Mouse (Mus musculus) CH12.LX (cell line): ENCODE results near the gene Psmb8. TPM values are rescaled to one million over a fixed set of nuclear protein-coding genes. Genes with fewer than 3 reads are reported as not detected.

Source experiments
- DNase-seq: peaks from one replicate; pipeline ENCODE4 v3.0.0-alpha.2; 2013; ENCODE audit errors: extremely low read depth
- H3K27ac ChIP-seq: 2 replicates; pipeline ENCODE4 v1.5.1; 2012; ENCODE audit warnings: low read depth, mild to moderate bottlenecking, control low read depth, moderate library complexity; ENCODE audit not compliant: insufficient read depth
- H3K27me3 ChIP-seq: replicated peaks from 2 replicates; pipeline ENCODE3; 2012; ENCODE audit warnings: inconsistent platforms
- H3K36me3 ChIP-seq, 2 experiments: replicated peaks in 1 of 2; 2 replicates each; pipeline versions ENCODE3 to v1.6.1; 2012; ENCODE audit warnings: inconsistent platforms in 1 of 2, low read length in 1 of 2, mild to moderate bottlenecking in 1 of 2, mixed read lengths in 1 of 2, moderate library complexity in 1 of 2; ENCODE audit not compliant: control insufficient read depth in 1 of 2, insufficient read depth in 1 of 2
- H3K4me1 ChIP-seq, 2 experiments: 2 replicates each; pipeline ENCODE4 v1.6.1; 2012; ENCODE audit warnings: inconsistent platforms in 1 of 2, moderate library complexity in 1 of 2; ENCODE audit not compliant: insufficient read depth in 2 of 2, control insufficient read depth in 1 of 2
- H3K4me2 ChIP-seq: 2 replicates; pipeline ENCODE4 v1.6.1; 2012; ENCODE audit warnings: low read depth, mild to moderate bottlenecking, control low read depth; ENCODE audit not compliant: poor library complexity, insufficient read depth, severe bottlenecking
- H3K4me3 ChIP-seq, 3 experiments: fragments of 150-350 bp in 1 of 3; sonication (generic) in 1 of 3; replicated peaks in 1 of 3; 2 replicates each; pipeline versions ENCODE3 to v1.5.1; 2011 to 2012; ENCODE audit warnings: low read depth in 2 of 3, low read length in 2 of 3, mild to moderate bottlenecking in 2 of 3, moderate library complexity in 2 of 3, control low read depth in 1 of 3, improper control_type of control experiment in 1 of 3, inconsistent platforms in 1 of 3, mixed read lengths in 1 of 3; ENCODE audit not compliant: poor library complexity in 1 of 3
- H3K79me2 ChIP-seq: replicated peaks from 2 replicates; pipeline ENCODE4 v1.6.1; 2012; ENCODE audit warnings: mild to moderate bottlenecking, moderate library complexity; ENCODE audit not compliant: control insufficient read depth, poor library complexity, insufficient read depth, severe bottlenecking; ENCODE audit errors: extremely low read depth
- H3K9ac ChIP-seq: 2 replicates; pipeline ENCODE4 v1.6.1; 2012; ENCODE audit warnings: low read depth, mild to moderate bottlenecking, control low read depth, moderate library complexity; ENCODE audit not compliant: insufficient read depth
- H3K9me3 ChIP-seq: replicated peaks from 2 replicates; pipeline ENCODE3; 2012; ENCODE audit warnings: low read length, inconsistent platforms, mixed read lengths
- CHD1 ChIP-seq: IDR thresholded peaks from 2 replicates; pipeline ENCODE4 v1.6.1; 2012; ENCODE audit warnings: low read depth, low read length, improper control_type of control experiment, inconsistent platforms
- CHD2 ChIP-seq: IDR thresholded peaks from 2 replicates; pipeline ENCODE4 v1.6.1; 2011; ENCODE audit warnings: low read length, improper control_type of control experiment
- CTCF ChIP-seq, 2 experiments: IDR thresholded peaks in 1 of 2; conservative IDR thresholded peaks in 1 of 2; 2 replicates each; pipeline ENCODE4 v1.5.1; 2011 to 2012; ENCODE audit warnings: low read depth in 2 of 2, low read length in 2 of 2, improper control_type of control experiment in 1 of 2, inconsistent platforms in 1 of 2, mild to moderate bottlenecking in 1 of 2, moderate library complexity in 1 of 2
- ETS1 ChIP-seq: conservative IDR thresholded peaks from 2 replicates; pipeline ENCODE4 v1.6.1; 2012; ENCODE audit warnings: low read depth, mild to moderate bottlenecking, inconsistent platforms, low read length, improper control_type of control experiment, moderate library complexity
- JUN ChIP-seq: IDR thresholded peaks from 2 replicates; pipeline ENCODE4 v1.6.1; 2011; ENCODE audit warnings: low read depth, mild to moderate bottlenecking, low read length, improper control_type of control experiment, moderate library complexity; ENCODE audit not compliant: insufficient read depth
- JUND ChIP-seq: conservative IDR thresholded peaks from 2 replicates; pipeline ENCODE4 v1.6.1; 2011; ENCODE audit warnings: low read depth, low read length, improper control_type of control experiment
- KAT2A ChIP-seq: IDR thresholded peaks from 2 replicates; pipeline ENCODE4 v1.6.1; 2012; ENCODE audit warnings: low read length, improper control_type of control experiment, inconsistent platforms; ENCODE audit not compliant: insufficient replicate concordance
- MAFK ChIP-seq: IDR thresholded peaks from 2 replicates; pipeline ENCODE4 v1.6.1; 2011; ENCODE audit warnings: low read length, improper control_type of control experiment; ENCODE audit not compliant: insufficient replicate concordance
- MAX ChIP-seq: IDR thresholded peaks from 2 replicates; pipeline ENCODE4 v1.6.1; 2011; ENCODE audit warnings: low read length, improper control_type of control experiment
- MAZ ChIP-seq: IDR thresholded peaks from 2 replicates; pipeline ENCODE4 v1.6.1; 2012; ENCODE audit warnings: low read depth, mild to moderate bottlenecking, inconsistent platforms, low read length, improper control_type of control experiment, moderate library complexity
- MXI1 ChIP-seq: IDR thresholded peaks from 2 replicates; pipeline ENCODE4 v1.6.1; 2011; ENCODE audit warnings: mild to moderate bottlenecking, low read depth, low read length, improper control_type of control experiment
- MYC ChIP-seq: IDR thresholded peaks from 2 replicates; pipeline ENCODE4 v1.6.1; 2011; ENCODE audit warnings: low read depth, mild to moderate bottlenecking, improper control_type of control experiment, low read length
- NELFE ChIP-seq: IDR thresholded peaks from 2 replicates; pipeline ENCODE4 v1.6.1; 2011; ENCODE audit warnings: low read depth, low read length, improper control_type of control experiment
- PAX5 ChIP-seq: IDR thresholded peaks from 2 replicates; pipeline ENCODE4 v1.6.1; 2012; ENCODE audit warnings: low read length, inconsistent platforms, mixed read lengths
- POLR2A ChIP-seq: IDR thresholded peaks from 2 replicates; pipeline ENCODE4 v1.6.1; 2011; ENCODE audit warnings: low read depth, mild to moderate bottlenecking, improper control_type of control experiment, low read length
- POLR2AphosphoS2 ChIP-seq: IDR thresholded peaks from 2 replicates; pipeline ENCODE4 v1.6.1; 2011; ENCODE audit warnings: low read depth, low read length, improper control_type of control experiment
- RAD21 ChIP-seq: IDR thresholded peaks from 2 replicates; pipeline ENCODE4 v1.6.1; 2011; ENCODE audit warnings: low read depth, mild to moderate bottlenecking, low read length, improper control_type of control experiment, moderate library complexity
- RCOR1 ChIP-seq: conservative IDR thresholded peaks from 2 replicates; pipeline ENCODE4 v1.6.1; 2012; ENCODE audit warnings: low read depth, mild to moderate bottlenecking, inconsistent platforms, low read length, improper control_type of control experiment
- TBP ChIP-seq: conservative IDR thresholded peaks from 2 replicates; pipeline ENCODE4 v1.6.1; 2011; ENCODE audit warnings: low read depth, low read length, improper control_type of control experiment
- USF2 ChIP-seq: conservative IDR thresholded peaks from 2 replicates; pipeline ENCODE4 v1.6.1; 2011; ENCODE audit warnings: low read depth, low read length, improper control_type of control experiment
- ZC3H11A ChIP-seq: IDR thresholded peaks from 2 replicates; pipeline ENCODE4 v1.6.1; 2012; ENCODE audit warnings: low read depth, mild to moderate bottlenecking, inconsistent platforms, low read length, improper control_type of control experiment
- ZKSCAN1 ChIP-seq: IDR thresholded peaks from 2 replicates; pipeline ENCODE4 v1.6.1; 2012; ENCODE audit warnings: low read depth, inconsistent platforms, low read length, improper control_type of control experiment, borderline replicate concordance
- ZMIZ1 ChIP-seq: IDR thresholded peaks from 2 replicates; pipeline ENCODE4 v1.6.1; 2012; ENCODE audit warnings: low read depth, mild to moderate bottlenecking, inconsistent platforms, low read length, improper control_type of control experiment
- dilution Hi-C: fragments of 300-500 bp; cut with MboI; formaldehyde crosslinking; loops from 2 replicates; pipeline ENCODE4 v1.14.3; 2020; ENCODE audit warnings: low sequenced_read_pairs; ENCODE audit not compliant: extremely low pct_unique_long_range_greater_than_20kb, extremely low pct_ligation_motif_present
- in situ Hi-C: fragments of 300-500 bp; cut with MboI; formaldehyde crosslinking; loops from 3 replicates; pipeline ENCODE4 v1.14.3; 2019; ENCODE audit warnings: low sequenced_read_pairs, low pct_ligation_motif_present, low pct_unique_long_range_greater_than_20kb, mixed read lengths
- polyA plus RNA-seq: library from polyadenylated mRNA; unstranded; fragments of >175 nt; gene quantifications from 2 replicates; pipeline ENCODE4 v1.2.1, GENCODE M21; 2012; ENCODE audit warnings: low read depth; ENCODE audit not compliant: insufficient read length
- total RNA-seq, 2 experiments: library from RNA; depleted of rRNA; stranded (reverse); fragments of 300-350 nt in 1 of 2; fragments of >200 nt in 1 of 2; gene quantifications; 2 replicates each; pipeline ENCODE4 v1.2.3; 2012 to 2014

The Psmb8 gene
- total and polyA plus RNA-seq, 3 experiments: 652 to 989 (median 857) TPM

DNA sequence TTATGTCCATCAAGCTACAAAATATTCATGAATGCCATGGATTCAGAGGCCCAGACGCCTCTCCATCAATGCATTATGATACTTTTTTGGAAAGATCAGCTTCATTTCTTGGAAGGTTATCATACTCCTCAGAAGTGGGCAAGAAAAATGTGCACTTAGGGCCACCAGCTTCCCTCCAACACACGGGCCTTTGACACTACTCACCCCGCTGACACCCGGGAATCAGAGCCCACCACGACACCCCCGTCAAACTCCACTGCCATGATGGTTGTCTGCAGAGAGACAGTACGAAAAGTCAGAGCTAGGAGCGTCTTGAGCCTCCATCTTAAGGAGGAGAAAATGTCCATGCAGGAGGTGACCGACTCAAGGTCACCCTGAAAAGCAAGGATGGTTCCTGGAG is 12.0 kb upstream of the Psmb8 start:
- TF ChIP-seq CHD1 (peak; percentile 64; the same call in 1 of the 2 replicates), MYC (0 out of 2 replicates have a peak, but pooled peaks have one; percentile 8), USF2 (no peak)
- Histone ChIP-seq H3K79me2 (peaks cover 71% of the 10 kb centered on the region), H3K9me3 (no peaks in the 10 kb centered on the region), H3K4me1 (peaks cover 20 to 56% of the 10 kb centered on the region in 2 experiments), H3K27ac (peak overlapping the region; percentile 98; the same call in 1 of the 2 replicates), H3K9ac (peak overlapping the region; percentile 100), H3K36me3 (peaks cover 35 to 58% of the 10 kb centered on the region in 2 experiments), H3K4me2 (peak overlapping the region; percentile 63), H3K27me3 (no peaks in the 10 kb centered on the region), H3K4me3 (peak overlapping the region; percentile 98 to 100 (median 99))
- in situ Hi-C loops: no loop called here
- DNase-seq: no peak
- dilution Hi-C loops: no loop called here

DNA sequence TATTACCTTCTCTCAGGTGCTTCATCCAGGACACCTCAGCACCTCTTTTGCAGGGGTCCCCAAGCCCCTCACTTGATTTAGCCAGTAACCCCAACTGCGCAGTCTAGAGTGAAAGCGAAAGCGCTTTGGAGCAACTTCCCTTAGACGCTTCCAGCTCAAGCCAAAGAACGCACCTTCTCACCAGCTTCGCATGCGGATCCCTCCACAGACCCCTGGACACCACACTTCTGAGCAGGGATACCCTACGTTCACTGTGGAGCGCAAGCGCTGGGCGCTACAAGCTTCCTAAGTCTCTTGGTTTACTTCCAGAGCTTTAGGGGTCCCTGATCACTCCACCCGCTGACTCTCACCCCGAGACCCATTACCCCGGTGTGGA is 10.6 kb upstream of the Psmb8 start:
- no peak for DNase-seq
- TF ChIP-seq MAZ (0 out of 2 replicates have a peak, but pooled peaks have one; percentile 9), JUN (no peak), TBP (0 out of 2 replicates have a peak, but pooled peaks have one; percentile 11)
- Histone ChIP-seq H3K9me3 (no peaks in the 10 kb centered on the region), H3K79me2 (peaks cover 84% of the 10 kb centered on the region), H3K36me3 (peaks cover 46 to 61% of the 10 kb centered on the region in 2 experiments), H3K4me2 (peak overlapping the region; percentile 63; the same call in 1 of the 2 replicates), H3K4me3 (peak overlapping the region; percentile 98 to 100 (median 99)), H3K27me3 (no peaks in the 10 kb centered on the region), H3K4me1 (peaks cover 25 to 59% of the 10 kb centered on the region in 2 experiments), H3K27ac (peak overlapping the region; percentile 98), H3K9ac (peak overlapping the region; percentile 100)
- in situ Hi-C loops: no loop called here
- dilution Hi-C loops: no loop called here

GRCm38 (mm10) chr17:34187261-34187916 is 10.1 kb upstream of the Psmb8 start, which contains the start of the genes Tap1 and Psmb9:
Gene Tap1, plus strand, starts transcription at chr17:34187553.
Gene Psmb9, minus strand, starts transcription at chr17:34187764.
- Histone ChIP-seq H3K27ac (peak within 1 kb of the TSS; percentile 98), H3K4me2 (peak within 1 kb of the TSS; percentile 63), H3K9ac (peak within 1 kb of the TSS; percentile 100), H3K4me3 (peak within 1 kb of the TSS; percentile 98 to 100 (median 99)), H3K79me2 (peaks cover 86% of the 10 kb centered on the region), H3K4me1 (peaks cover 25 to 57% of the 10 kb centered on the region in 2 experiments), H3K27me3 (no peaks in the 10 kb centered on the region), H3K9me3 (no peaks in the 10 kb centered on the region), H3K36me3 (peaks cover 43 to 61% of the 10 kb centered on the region in 2 experiments)
- in situ Hi-C loops: no loop called here
- peak; percentile 97 for DNase-seq
- dilution Hi-C loops: no loop called here
- peak; percentile 50; the same call in 1 of the 2 replicates for TF ChIP-seq MAX
- peak; percentile 96 for TF ChIP-seq NELFE
- no peak for TF ChIP-seq JUND
- TF ChIP-seq POLR2AphosphoS2: peak; percentile 83; the same call in 1 of the 2 replicates
- no peak for TF ChIP-seq MAZ
- peak; percentile 70; the same call in 1 of the 2 replicates for TF ChIP-seq ZMIZ1
- TF ChIP-seq RCOR1: no peak; the same call in 1 of the 2 replicates
- TF ChIP-seq KAT2A: no peak
- TF ChIP-seq MAFK: no peak
- peak; percentile 67 for TF ChIP-seq MXI1
- TF ChIP-seq CTCF (conservative IDR thresholded peaks at IDR 0.05 in 1 of 2, IDR thresholded peaks at IDR 0.05 in 1 of 2; ENCODE audit: low read depth in 2 of 2, low read length in 2 of 2): no peak
- no peak for TF ChIP-seq USF2
- no peak for TF ChIP-seq ZC3H11A
- TF ChIP-seq MYC: no peak; the same call in 1 of the 2 replicates
- TF ChIP-seq PAX5: no peak
- TF ChIP-seq ZKSCAN1: no peak
- TF ChIP-seq ETS1: peak; percentile 51
- no peak for TF ChIP-seq RAD21
- TF ChIP-seq CHD2: peak; percentile 96
- TF ChIP-seq CHD1: no peak; the same call in 1 of the 2 replicates
- peak; percentile 37; the same call in 1 of the 2 replicates for TF ChIP-seq TBP
- TF ChIP-seq POLR2A: peak; percentile 80
